Mouse (Mus musculus): ENCODE measurements around the gene Fam102a.

- TF ChIP-seq CTCF (IDR thresholded peaks at IDR 0.05) (no peak), POLR2A (IDR thresholded peaks at IDR 0.05; ENCODE audit: insufficient read depth, low read depth, low read length) (no peak)
Observed at GRCm38 (mm10) chr2:32589213-32589795, 54.2 kb downstream of the Fam102a start.
